Mouse (Mus musculus) adrenal gland, adult (tissue): Measurements from ENCODE around the gene Edil3.

Experiments used
- DNase-seq, 2 experiments: peaks; one replicate each; pipeline ENCODE4 v3.0.0; 2022 to 2023; ENCODE audit warnings: low spot score in 1 of 2; ENCODE audit not compliant: inconsistent age in 2 of 2

Gene Edil3

DNA sequence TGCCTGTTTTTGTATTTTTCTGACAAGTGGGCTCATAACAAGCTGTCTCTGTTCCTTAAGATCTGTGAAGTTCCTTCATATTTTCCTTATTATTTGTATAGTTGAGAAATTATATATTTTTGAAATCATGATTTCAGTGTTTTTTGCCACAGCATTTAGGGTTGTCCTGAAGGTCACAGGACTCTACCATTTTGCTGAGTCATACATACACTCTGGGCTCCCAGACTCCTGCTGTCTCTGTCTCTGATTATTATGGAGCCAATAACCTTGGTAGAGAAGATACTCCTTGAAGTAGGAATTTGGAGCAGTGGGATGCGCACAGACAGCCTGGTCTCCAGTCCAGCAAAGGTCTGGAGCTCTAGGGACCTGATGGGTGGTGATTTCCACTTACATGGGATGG lies 416.8 kb downstream of the Edil3 start:
- no peak for DNase-seq

- no peak for DNase-seq
Observed at GRCm38 (mm10) chr13:89253990-89254642, 432.8 kb downstream of the Edil3 start.

DNA sequence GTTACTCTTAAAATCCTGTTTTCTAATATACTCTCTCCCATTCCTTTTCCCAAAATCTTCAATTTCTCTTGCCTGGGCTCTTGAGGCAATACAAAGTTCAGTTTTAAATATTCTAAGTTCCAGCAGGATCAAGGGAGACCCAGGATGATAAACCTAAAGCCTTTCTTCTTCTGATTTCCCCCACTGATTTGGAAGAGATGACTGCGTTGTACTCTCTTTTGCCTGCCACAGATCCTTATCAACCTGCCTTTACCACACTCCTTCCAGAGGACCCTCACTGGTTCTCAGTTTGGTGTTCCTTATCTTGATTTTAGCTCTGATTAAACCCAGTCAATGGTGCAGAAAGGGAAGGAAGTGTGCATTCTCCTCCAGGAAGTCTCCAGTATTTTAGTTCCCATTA lies 435.6 kb downstream of the Edil3 start:
- DNase-seq: no peak

DNA sequence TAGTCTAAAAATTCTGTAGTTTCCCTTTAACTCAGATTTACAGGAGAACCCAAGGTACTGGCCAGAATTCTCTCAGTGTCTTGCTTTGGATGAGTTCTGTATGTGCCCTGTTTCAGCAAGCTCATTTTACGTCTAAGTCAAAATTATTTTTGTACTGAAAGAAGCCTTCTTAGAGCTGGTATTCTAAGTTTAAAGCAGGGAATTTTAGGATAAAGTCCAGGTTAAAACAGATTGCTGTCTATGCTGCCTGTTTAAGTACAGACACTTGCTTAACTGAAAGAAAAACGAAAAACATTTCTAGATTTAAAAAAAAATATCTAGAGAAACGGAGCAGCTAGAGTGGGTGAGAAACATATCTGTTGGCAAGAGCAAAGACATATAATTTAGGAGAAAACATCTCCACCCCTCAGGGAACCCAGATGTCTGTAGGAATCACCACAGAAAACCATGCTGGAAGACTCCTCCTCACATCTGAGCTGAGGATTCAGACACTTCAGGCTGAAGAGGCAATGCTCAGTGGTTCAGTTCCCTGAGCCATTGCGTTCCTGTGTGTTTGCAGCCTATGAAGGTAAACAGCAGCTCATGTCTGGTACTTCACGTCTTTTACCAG lies 465.5 kb downstream of the Edil3 start:
- DNase-seq: peak in 1 of 2 experiments; percentile 15

DNA sequence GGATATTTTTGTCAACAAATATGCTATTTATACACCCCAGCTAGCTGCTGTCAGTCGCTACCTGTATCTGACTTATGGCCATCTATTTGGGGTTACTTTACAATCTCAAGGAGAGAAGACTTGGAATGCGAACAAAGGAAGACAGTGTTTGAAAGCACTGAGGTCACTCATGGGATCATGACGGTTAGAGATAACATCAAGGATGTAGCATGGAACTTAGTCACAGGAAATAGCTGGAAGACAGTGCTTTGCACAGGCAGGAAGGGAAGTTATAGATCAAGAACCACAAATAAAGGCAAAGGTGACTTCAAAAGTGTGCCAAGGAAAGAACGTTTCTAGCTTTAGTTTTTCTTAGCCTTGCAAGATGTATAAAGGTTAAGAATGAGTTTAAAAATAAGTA lies 466.9 kb downstream of the Edil3 start:
- peak; percentile 7 to 69 for DNase-seq

- DNase-seq: no peak
Observed at GRCm38 (mm10) chr13:89321155-89321554, 499.9 kb downstream of the Edil3 start.

- no peak for DNase-seq
Observed at GRCm38 (mm10) chr13:89324282-89324681, 503.0 kb downstream of the Edil3 start.

DNA sequence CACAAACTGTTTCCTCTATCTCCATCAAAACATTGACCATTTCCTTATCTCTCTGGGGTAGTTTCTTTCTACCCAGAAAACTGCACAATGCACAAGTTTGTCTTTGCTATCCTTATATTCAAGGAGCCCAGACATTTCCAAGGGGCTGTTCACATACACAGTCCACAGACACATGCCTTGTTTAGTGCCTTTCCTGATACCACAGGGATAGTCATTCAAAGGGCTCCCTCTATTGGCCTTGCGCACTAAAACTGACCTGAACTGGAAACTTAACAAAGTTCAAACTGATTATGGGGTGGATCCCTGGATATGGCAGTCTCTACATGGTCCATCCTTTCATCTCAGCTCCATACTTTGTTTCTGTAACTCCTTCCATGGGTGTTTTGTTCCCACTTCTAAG lies 513.2 kb downstream of the Edil3 start:
- DNase-seq: peak in 1 of 2 experiments; percentile 49

GRCm38 (mm10) chr13:89335908-89336579 lies 514.8 kb downstream of the Edil3 start:
- DNase-seq: peak in 1 of 2 experiments; percentile 29

DNA sequence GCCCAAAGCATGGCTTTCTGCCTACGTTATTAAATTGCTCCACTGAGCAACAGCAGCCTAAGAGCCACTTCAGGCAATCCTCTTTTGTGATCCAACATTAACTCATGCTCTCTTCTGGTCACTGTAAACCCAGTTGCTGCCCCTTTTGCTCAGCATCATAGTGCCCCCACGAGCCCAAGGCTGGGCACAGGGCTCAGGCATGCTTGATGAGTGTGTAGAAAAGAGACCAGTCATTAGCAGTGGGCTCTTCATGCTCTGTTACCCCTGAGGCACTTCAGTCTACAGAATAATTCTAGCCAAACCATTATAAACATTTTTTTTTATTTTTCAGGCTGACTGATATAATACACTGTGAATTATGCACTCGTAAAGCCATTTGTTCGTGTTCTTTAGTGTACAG lies 517.8 kb downstream of the Edil3 start:
- no peak for DNase-seq

- no peak for DNase-seq
Observed at GRCm38 (mm10) chr13:89339776-89340175, 518.5 kb downstream of the Edil3 start.

DNA sequence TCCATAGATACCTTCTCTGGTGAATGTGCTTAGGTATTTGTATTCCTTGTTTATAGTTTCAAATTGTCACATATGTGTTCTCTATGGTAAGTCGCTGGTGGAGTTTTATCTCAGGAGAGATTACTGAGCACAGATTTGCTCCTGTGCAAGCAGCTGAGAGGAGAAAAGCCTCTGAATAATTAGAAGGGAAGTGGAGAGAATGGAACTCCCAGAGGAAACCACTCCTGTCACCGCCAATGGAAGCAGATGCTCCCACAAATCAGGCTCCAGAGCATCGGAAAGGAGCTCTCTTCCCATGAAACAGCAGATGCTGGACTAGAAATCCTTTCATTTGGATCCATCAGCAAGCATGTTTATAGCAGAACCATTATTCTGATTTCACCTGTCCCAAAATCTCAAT lies 534.0 kb downstream of the Edil3 start:
- peak in 1 of 2 experiments; percentile 11 for DNase-seq

GRCm38 (mm10) chr13:89358407-89358806 lies 537.1 kb downstream of the Edil3 start:
- DNase-seq: peak in 1 of 2 experiments; percentile 34

DNA sequence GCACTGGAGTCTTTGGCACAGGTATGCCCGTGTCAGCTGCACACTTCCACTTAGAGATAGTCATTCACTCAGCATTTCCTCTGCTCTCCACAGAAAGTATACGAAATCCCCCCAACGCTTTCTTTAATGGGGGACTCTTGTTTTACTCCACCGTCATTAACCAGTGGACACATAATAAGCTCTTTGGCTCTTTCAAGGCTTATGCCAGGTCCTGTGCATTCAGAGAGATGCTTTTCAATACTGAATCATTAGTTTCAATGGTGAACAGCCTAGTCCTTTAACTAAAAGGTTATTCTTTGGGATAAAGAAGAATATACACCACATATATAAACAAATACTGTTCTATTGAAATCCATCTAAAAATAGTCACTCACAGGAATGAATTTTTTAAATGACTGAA lies 541.0 kb downstream of the Edil3 start:
- no peak for DNase-seq

- no peak for DNase-seq
Observed at GRCm38 (mm10) chr13:89371253-89371652, 550.0 kb downstream of the Edil3 start.

GRCm38 (mm10) chr13:89371656-89372240 lies 550.5 kb downstream of the Edil3 start:
- DNase-seq: no peak
